Mouse (Mus musculus): ENCODE measurements around the gene Gcnt4.

DNA sequence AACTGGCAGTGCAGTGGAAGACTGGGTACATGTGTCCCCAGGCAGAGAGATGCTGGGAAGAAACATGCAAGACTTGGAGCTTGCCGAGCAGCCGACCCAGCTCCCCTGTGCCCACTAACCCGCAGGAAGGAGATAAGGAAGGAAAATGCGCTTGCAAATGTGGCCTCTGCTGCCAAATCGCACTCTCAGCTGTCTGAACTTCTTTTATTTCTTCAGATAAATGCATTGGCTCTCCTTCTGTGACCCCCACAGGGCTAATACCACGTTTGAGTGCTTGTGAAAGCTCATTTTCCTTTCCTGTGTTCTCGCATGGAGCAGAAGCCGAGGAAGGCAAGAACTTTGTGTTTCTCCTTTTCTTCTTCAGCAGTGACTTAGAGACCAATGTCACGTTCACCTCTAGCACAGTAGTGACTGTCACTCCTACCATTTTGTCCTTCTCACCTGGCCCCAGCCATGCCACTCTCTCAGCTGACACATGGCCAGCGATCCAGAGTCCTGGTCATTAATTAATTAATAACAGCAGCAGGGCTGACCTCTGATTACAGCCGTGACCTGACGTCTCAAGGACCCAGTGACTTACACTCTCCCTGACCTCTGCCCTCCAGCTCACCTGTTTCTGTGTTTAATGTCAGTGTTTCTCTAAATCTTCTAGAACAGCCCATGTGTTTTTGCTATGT, 61.2 kb downstream of the Gcnt4 start:
- TF ChIP-seq CTCF (IDR thresholded peaks at IDR 0.05; ENCODE audit: low read depth, low read length) (no peak), POLR2A (IDR thresholded peaks at IDR 0.05; ENCODE audit: extremely low read depth, insufficient read depth, low read length) (no peak)

Measured in liver, adult 2 months (tissue).